Mouse (Mus musculus) megakaryocyte, adult 5-6 weeks (primary cell): ENCODE data around the gene Ring1. TPM values are rescaled to one million over a fixed set of nuclear protein-coding genes. Genes with fewer than 3 reads are reported as not detected.
A peak's percentile ranks its signal among the peaks of the same experiment; 100 is the strongest.

Source experiments
- ATAC-seq: 2 replicates; pipeline ENCODE4 v1.8.0; 2016; ENCODE audit warnings: mild to moderate bottlenecking, inconsistent platforms; ENCODE audit not compliant: poor library complexity, severe bottlenecking
- total RNA-seq, 2 experiments: library from RNA; stranded (forward) in 1 of 2; stranded (reverse) in 1 of 2; fragments of 153-499, 151-499 nt in 1 of 2; fragments of 221-1000, 200-1000 nt in 1 of 2; gene quantifications; 2 replicates each; pipeline versions ENCODE4 v1.2.3 to v1.2.4; 2015 to 2017

Ring1 gene
- total RNA-seq (2015) (5.3 and 6.7 TPM in 2 replicates), total RNA-seq (2017) (7.9 and 9.6 TPM in 2 replicates)

DNA sequence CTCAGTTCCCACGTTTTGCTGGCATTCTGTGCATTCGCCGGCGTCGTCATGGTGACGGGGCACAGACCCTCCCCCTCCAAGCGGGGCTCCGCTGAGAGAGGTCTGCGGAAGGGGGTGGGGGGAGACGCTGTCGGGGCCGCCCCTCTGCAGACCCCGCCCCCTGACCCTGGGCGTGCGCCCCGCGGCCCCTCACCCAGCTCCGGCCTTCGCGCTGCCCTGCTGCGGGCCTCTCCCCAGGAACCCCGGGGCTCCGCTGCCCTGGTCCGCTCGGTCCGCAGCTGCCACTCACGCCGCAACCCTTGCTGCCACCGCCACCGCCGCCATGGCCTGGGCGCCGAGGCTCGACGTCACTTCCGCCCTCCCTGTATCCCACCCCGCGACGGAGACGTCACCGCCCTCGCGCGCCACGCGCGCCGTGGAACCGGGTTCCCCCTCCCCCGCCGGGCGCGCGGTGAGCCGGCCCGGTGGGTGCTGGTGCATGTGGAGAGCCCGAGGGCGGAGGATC is at the start of gene Ring1:
Ring1 (minus strand) TSS at position 364 of the 505 bp plus-strand sequence.
- peak; percentile 56 for ATAC-seq

GRCm38 (mm10) chr17:34072091-34072490 is 47.6 kb upstream of the Ring1 start:
- ATAC-seq, result peak; percentile 89

GRCm38 (mm10) chr17:34068864-34069263 is 44.4 kb upstream of the Ring1 start:
- ATAC-seq, result 0 out of 2 replicates have a peak, but pooled peaks have one; percentile 11

DNA sequence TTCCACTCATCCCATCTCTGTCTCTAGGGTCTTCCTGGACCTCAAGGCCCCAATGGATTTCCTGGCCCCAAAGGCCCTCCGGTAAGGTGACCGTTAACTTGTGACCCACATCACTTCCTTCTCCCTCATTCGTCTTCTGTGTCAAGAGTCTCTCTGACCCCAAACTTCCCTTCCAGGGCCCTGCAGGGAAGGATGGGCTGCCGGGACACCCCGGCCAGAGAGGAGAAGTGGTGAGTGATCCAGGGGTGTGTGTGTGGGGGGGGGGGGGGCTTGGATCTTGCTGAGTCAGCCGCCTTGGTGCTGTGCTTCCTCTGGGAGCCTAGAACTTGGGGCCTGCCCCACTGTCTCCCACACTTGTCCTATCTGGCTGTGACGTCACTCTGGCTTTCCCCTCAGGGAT is 32.7 kb upstream of the Ring1 start:
- ATAC-seq, result peak; percentile 83

- ATAC-seq, result peak; percentile 85
Observed at GRCm38 (mm10) chr17:34047404-34048050, 23.0 kb upstream of the Ring1 start.

- no peak for ATAC-seq
Observed at GRCm38 (mm10) chr17:34045941-34046340, 21.5 kb upstream of the Ring1 start.

GRCm38 (mm10) chr17:34039562-34040450 is 15.3 kb upstream of the Ring1 start:
- peak; percentile 19; the same call in 1 of the 2 replicates for ATAC-seq

DNA sequence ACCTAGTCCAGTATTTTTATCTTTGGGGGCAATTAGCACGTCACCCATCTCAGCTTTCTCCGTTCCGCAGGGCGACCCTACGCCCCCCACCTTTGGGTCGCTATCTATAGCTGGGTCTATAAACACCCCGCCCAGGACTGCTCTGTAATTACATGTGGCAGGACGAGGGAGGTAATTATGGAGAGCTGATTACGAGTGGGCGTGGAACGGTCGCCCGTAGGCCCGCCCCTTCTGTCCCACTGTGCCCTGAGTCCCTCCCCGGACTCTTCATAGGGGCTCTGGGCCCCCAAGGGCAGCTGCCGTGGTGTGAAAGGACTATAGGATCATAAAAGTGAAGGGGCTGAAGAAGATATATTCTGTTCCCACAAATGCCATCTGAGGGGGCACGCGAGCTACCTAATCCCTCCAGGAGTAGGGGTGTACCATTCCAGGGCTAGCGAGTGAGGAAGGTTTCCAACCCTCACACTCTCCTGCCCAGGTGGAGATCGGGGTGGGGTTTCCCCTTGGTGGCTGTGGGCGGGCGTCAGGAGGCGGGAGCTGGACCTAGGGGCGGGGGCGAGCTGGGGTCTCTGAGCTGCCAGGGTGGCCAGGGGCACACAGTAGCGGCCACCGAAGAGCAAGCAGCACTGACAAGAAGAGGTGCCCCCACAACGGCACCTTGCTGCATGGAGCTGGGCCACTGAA is 14.5 kb upstream of the Ring1 start, which contains the start of gene Col11a2:
Col11a2 (plus strand) TSS at position 560 of the 684 bp plus-strand sequence.
- no peak for ATAC-seq

GRCm38 (mm10) chr17:34038440-34038839 is 14.0 kb upstream of the Ring1 start:
- ATAC-seq, result no peak

DNA sequence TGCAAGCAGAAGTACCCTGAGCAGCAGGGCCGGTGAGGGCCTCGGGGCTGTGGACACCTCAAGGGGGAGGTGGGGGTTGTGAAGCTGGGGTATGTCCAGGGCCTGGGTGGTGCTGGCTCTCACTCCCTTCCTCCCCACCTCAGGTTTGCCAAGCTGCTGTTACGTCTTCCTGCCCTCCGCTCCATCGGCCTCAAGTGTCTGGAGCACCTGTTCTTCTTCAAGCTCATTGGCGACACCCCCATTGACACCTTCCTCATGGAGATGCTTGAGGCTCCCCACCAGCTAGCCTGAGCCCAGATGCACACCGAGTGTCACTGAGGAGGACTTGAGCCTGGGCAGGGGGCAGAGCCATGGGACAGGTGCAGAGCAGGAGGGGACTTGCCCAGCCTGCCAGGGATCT is 12.8 kb upstream of the Ring1 start:
- no peak for ATAC-seq

DNA sequence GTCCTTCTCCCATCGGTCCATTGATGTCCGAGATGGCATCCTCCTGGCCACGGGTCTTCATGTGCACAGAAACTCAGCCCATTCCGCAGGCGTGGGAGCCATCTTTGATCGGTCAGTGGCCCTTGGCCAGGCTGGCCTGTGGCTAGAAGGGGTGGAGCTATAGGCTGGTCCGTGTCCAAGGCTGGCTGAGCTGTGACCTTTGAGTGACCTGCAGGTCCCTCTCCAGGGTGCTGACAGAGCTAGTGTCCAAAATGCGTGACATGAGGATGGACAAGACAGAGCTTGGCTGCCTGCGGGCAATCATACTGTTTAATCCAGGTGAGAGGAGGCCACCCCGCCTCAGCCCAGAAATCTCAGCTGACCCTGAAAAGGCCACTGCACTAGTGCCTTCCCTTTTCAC is 12.2 kb upstream of the Ring1 start:
- ATAC-seq, result no peak

- ATAC-seq, result no peak
Observed at GRCm38 (mm10) chr17:34035517-34035916, 11.0 kb upstream of the Ring1 start.

- 0 out of 2 replicates have a peak, but pooled peaks have one; percentile 16 for ATAC-seq
Observed at GRCm38 (mm10) chr17:34034064-34034463, 9.6 kb upstream of the Ring1 start.

DNA sequence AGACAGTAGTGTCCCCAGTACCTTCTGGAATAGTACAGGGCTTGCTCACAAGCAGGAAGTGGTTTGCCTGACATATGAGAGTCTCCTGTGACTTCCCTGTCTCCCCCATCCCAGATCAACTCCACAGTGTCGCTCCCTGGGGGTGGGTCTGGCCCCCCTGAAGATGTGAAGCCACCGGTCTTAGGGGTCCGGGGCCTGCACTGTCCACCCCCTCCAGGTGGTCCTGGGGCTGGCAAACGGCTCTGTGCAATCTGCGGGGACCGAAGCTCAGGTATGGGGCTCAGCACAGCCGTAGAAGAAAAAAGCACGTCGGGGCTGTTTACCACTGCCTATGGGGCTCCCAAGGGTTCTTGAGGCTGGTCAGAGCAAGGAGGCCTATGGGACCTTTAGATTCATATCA is 9.0 kb upstream of the Ring1 start:
- no peak for ATAC-seq

- ATAC-seq, result peak; percentile 33
Observed at GRCm38 (mm10) chr17:34032806-34033205, 8.3 kb upstream of the Ring1 start.

- peak; percentile 20 for ATAC-seq
Observed at GRCm38 (mm10) chr17:34032174-34032632, 7.7 kb upstream of the Ring1 start.

DNA sequence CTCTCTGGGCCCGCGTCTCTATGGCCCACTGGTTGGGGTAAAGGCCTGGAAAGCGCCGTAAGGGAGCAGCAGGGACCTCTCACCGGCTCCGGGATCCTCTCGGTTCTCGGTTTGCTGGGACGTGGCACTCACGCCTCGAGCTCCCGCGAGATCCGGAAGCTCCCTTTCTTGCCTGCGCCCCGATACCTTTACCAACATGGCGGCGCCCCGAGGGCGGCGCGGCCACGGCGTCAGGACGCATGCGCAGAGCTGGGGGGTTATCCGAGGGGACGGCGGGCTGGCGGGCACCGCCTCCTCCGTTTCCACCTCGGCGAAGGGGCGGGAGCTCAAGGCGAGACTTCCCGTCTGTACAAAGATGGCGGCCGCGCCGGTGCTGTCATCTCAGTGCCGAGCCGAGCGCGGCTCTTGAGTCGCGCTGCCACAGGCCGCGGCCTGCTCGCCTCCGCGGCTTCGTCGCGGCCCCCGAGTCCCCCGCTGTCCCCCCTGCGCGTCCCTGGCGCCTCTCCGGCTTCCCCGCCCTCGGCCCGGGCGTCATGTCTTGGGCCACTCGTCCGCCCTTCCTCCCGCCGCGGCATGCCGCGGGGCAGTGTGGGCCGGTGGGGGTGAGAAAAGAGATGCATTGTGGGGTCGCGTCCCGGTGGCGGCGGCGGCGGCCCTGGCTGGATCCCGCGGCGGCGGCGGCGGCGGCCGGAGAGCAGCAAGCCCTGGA is 7.1 kb upstream of the Ring1 start, which contains the start of the genes Slc39a7 and Rxrb:
Slc39a7 (minus strand) TSS at position 218 of the 709 bp plus-strand sequence.
Rxrb (plus strand) TSS at position 348 of the 709 bp plus-strand sequence.
- peak; percentile 62 for ATAC-seq

DNA sequence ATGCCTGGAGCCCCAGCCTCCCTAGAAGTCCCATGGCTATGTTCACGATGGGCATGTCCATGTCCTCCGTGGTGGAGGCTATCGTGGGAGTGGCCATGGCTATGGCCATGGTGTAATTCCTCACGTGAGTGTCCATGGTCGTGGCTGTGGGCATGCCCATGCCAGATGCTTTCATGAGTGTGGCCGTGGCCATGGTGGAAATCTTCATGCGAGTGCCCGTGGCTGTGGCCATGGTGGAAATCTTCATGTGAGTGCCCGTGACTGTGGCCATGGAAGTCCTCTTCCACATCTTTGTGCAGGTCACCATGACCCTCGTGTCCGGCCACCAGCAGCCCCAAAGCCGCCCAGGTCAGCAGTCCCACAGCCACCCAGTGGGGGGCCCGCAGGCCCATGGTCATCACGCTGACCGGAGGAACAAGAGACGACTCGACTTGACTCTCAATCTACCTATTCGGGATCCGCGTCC is 6.4 kb upstream of the Ring1 start:
- ATAC-seq, result no peak

- no peak for ATAC-seq
Observed at GRCm38 (mm10) chr17:34029890-34030595, 5.6 kb upstream of the Ring1 start.
